Mouse (Mus musculus): ENCODE results near the gene 1700123O20Rik. TPM values are rescaled to one million over a fixed set of nuclear protein-coding genes. Genes with fewer than 3 reads are reported as not detected.
A peak's percentile ranks its signal among the peaks of the same experiment; 100 is the strongest.

The 1700123O20Rik gene
- polyA plus RNA-seq, 1 experiment from 2014 or later, result 90.2 TPM

GRCm38 (mm10) chr14:54712861-54713260 lies 26.8 kb downstream of the 1700123O20Rik start:
- Histone ChIP-seq H3K9ac (ENCODE audit: low read depth, low read length) (no peak overlapping the region), H3K4me1 (ENCODE audit: control insufficient read depth, insufficient read depth, low read length) (peaks cover 7% of the 10 kb centered on the region), H3K9me3 (ENCODE audit: control insufficient read depth, low read length) (no peaks in the 10 kb centered on the region), H3K27me3 (replicated peaks; ENCODE audit: control insufficient read depth, insufficient read depth, low read length) (no peaks in the 10 kb centered on the region), H3K4me2 (ENCODE audit: low read depth, low read length) (no peak overlapping the region), H3K4me3 (ENCODE audit: low read length) (no peak overlapping the region), H3K27ac (ENCODE audit: low read length) (no peak overlapping the region), H3K36me3 (ENCODE audit: control insufficient read depth, insufficient read depth, low read length) (no peaks in the 10 kb centered on the region)
- WGBS, result 67% methylated on average over 8 of the region's 8 CpGs
- ATAC-seq, result no peak

DNA sequence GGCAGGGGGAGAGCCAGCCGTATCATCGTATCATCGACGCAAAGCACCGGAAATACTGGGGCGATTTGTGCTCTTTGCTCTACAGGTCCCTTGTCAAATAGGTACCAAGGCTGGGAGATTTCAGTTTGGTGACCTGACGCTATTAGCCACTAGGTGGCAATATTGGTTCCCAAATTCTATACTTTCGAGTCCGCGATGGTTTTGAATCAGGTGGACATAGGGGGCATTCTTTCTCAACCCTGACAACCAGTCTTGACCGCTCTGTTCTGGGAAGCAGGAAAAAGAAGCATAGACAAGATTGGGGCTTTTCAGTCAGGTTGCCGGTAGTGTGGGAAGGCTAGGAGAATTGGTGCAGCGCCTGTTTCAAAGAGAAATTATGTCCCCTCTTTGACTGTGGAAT lies 28.1 kb downstream of the 1700123O20Rik start:
- ATAC-seq, result peak; percentile 56
- WGBS, result under 1% methylated on average over 13 of the region's 13 CpGs
- Histone ChIP-seq H3K27ac (ENCODE audit: low read length) (no peak overlapping the region), H3K9ac (ENCODE audit: low read depth, low read length) (no peak overlapping the region), H3K4me2 (ENCODE audit: low read depth, low read length) (peak overlapping the region; percentile 44), H3K9me3 (ENCODE audit: control insufficient read depth, low read length) (no peaks in the 10 kb centered on the region), H3K4me1 (ENCODE audit: control insufficient read depth, insufficient read depth, low read length) (peaks cover 7% of the 10 kb centered on the region), H3K36me3 (ENCODE audit: control insufficient read depth, insufficient read depth, low read length) (no peaks in the 10 kb centered on the region), H3K27me3 (replicated peaks; ENCODE audit: control insufficient read depth, insufficient read depth, low read length) (no peaks in the 10 kb centered on the region), H3K4me3 (ENCODE audit: low read length) (peak overlapping the region; percentile 28)

- H3K9ac ChIP-seq (ENCODE audit: low read depth, low read length), result peak overlapping the region; percentile 40
- H3K4me3 ChIP-seq (ENCODE audit: low read length), result peak overlapping the region; percentile 28
- ATAC-seq, result peak; percentile 78
- peak overlapping the region; percentile 46 for H3K27ac ChIP-seq (ENCODE audit: low read length)
- no peaks in the 10 kb centered on the region for H3K9me3 ChIP-seq (ENCODE audit: control insufficient read depth, low read length)
- H3K4me2 ChIP-seq (ENCODE audit: low read depth, low read length), result peak overlapping the region; percentile 44
- WGBS, result 2% methylated on average over 15 of the region's 15 CpGs
- H3K36me3 ChIP-seq (ENCODE audit: control insufficient read depth, insufficient read depth, low read length), result no peaks in the 10 kb centered on the region
- peaks cover 7% of the 10 kb centered on the region for H3K4me1 ChIP-seq (ENCODE audit: control insufficient read depth, insufficient read depth, low read length)
- H3K27me3 ChIP-seq (replicated peaks; ENCODE audit: control insufficient read depth, insufficient read depth, low read length), result no peaks in the 10 kb centered on the region
Observed at GRCm38 (mm10) chr14:54714617-54715081, 28.6 kb downstream of the 1700123O20Rik start.

DNA sequence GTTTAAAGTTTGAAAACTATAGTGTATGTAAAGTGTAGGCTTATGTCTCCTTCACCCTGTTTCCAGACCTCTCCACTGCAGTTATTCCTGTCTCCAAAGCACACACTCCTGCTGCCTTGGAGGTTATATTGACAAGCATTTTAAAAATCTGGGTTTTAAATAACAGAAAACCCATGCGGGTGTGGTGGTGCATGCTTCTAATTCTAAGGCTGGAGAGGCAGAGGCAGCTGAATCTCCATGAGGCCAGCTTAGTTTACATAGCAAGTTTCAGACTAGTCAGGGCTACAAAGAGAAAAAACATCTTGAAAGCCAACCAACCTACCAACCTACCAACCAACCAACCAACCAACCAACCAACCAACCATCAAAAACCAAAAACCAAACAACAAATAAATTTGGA lies 29.4 kb downstream of the 1700123O20Rik start:
- WGBS, result 57% methylated on average over 1 of the region's 1 CpGs
- Histone ChIP-seq H3K4me2 (ENCODE audit: low read depth, low read length) (peak overlapping the region; percentile 44; the same call in 1 of the 2 replicates), H3K4me1 (ENCODE audit: control insufficient read depth, insufficient read depth, low read length) (peaks cover 7% of the 10 kb centered on the region), H3K9me3 (ENCODE audit: control insufficient read depth, low read length) (no peaks in the 10 kb centered on the region), H3K27ac (ENCODE audit: low read length) (no peak overlapping the region; the same call in 1 of the 2 replicates), H3K9ac (ENCODE audit: low read depth, low read length) (no peak overlapping the region), H3K36me3 (ENCODE audit: control insufficient read depth, insufficient read depth, low read length) (no peaks in the 10 kb centered on the region), H3K4me3 (ENCODE audit: low read length) (no peak overlapping the region), H3K27me3 (replicated peaks; ENCODE audit: control insufficient read depth, insufficient read depth, low read length) (no peaks in the 10 kb centered on the region)
- no peak for ATAC-seq

DNA sequence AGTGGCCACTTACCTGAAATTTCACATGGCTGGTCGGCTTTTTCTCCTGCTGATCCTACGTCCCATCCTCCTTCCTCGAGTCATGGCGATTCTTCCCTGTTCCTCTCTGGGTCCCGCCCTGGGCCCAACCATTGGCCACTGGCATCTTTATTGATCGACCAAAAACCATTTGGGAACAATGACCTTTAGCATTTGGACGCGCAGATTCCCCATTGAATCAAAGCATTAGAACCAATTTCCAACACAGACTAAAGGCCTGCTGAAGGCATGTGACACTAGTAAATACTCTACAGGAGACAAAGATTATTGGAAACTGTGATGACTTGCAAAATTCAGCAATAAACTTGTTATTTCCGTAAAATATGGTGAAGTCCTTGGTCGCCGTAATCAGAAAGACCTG lies 34.0 kb downstream of the 1700123O20Rik start:
- no peak overlapping the region for H3K9ac ChIP-seq (ENCODE audit: low read depth, low read length)
- H3K27ac ChIP-seq (ENCODE audit: low read length), result no peak overlapping the region
- H3K36me3 ChIP-seq (ENCODE audit: control insufficient read depth, insufficient read depth, low read length), result 0 out of 2 replicates have a peak, but pooled peaks cover 8% of the 10 kb centered on the region
- H3K4me1 ChIP-seq (ENCODE audit: control insufficient read depth, insufficient read depth, low read length), result peaks cover 10% of the 10 kb centered on the region
- no peaks in the 10 kb centered on the region for H3K27me3 ChIP-seq (replicated peaks; ENCODE audit: control insufficient read depth, insufficient read depth, low read length)
- 91% methylated on average over 11 of the region's 11 CpGs for WGBS
- no peaks in the 10 kb centered on the region for H3K9me3 ChIP-seq (ENCODE audit: control insufficient read depth, low read length)
- no peak overlapping the region for H3K4me3 ChIP-seq (ENCODE audit: low read length)
- no peak for ATAC-seq
- H3K4me2 ChIP-seq (ENCODE audit: low read depth, low read length), result no peak overlapping the region

GRCm38 (mm10) chr14:54720654-54721350 lies 34.8 kb downstream of the 1700123O20Rik start:
- no peak for ATAC-seq
- 87% methylated on average over 7 of the region's 7 CpGs for WGBS
- 0 out of 2 replicates have a peak, but pooled peaks cover 8% of the 10 kb centered on the region for H3K36me3 ChIP-seq (ENCODE audit: control insufficient read depth, insufficient read depth, low read length)
- H3K27ac ChIP-seq (ENCODE audit: low read length), result no peak overlapping the region
- H3K4me2 ChIP-seq (ENCODE audit: low read depth, low read length), result no peak overlapping the region
- H3K9ac ChIP-seq (ENCODE audit: low read depth, low read length), result no peak overlapping the region
- no peaks in the 10 kb centered on the region for H3K9me3 ChIP-seq (ENCODE audit: control insufficient read depth, low read length)
- H3K4me3 ChIP-seq (ENCODE audit: low read length), result no peak overlapping the region
- peaks cover 10% of the 10 kb centered on the region for H3K4me1 ChIP-seq (ENCODE audit: control insufficient read depth, insufficient read depth, low read length)
- H3K27me3 ChIP-seq (replicated peaks; ENCODE audit: control insufficient read depth, insufficient read depth, low read length), result no peaks in the 10 kb centered on the region

DNA sequence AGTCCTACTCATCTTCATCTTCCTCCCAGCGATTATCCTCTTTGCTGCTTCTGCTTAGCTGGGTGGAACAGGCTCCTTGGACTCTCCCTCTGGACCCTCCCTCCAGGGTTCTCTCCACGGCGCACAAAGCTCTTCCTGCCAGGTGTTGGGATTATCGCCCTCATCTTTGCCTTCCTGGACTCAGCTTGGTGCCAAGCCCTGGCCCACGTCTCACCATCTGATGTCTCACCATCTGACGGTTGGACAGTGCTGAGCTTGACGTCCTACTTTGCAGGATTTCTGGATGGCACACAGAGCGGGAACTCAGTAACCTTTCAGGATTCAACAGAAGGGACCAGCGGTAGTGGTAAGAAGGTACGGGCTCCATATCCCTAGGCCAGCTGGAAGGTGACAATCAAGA lies 35.7 kb downstream of the 1700123O20Rik start:
- 86% methylated on average over 10 of the region's 10 CpGs for WGBS
- peaks cover 10% of the 10 kb centered on the region for H3K4me1 ChIP-seq (ENCODE audit: control insufficient read depth, insufficient read depth, low read length)
- no peak overlapping the region for H3K4me2 ChIP-seq (ENCODE audit: low read depth, low read length)
- no peak for ATAC-seq
- H3K36me3 ChIP-seq (ENCODE audit: control insufficient read depth, insufficient read depth, low read length), result 0 out of 2 replicates have a peak, but pooled peaks cover 8% of the 10 kb centered on the region
- no peak overlapping the region for H3K9ac ChIP-seq (ENCODE audit: low read depth, low read length)
- H3K27ac ChIP-seq (ENCODE audit: low read length), result no peak overlapping the region
- H3K4me3 ChIP-seq (ENCODE audit: low read length), result no peak overlapping the region
- H3K9me3 ChIP-seq (ENCODE audit: control insufficient read depth, low read length), result no peaks in the 10 kb centered on the region
- H3K27me3 ChIP-seq (replicated peaks; ENCODE audit: control insufficient read depth, insufficient read depth, low read length), result no peaks in the 10 kb centered on the region

DNA sequence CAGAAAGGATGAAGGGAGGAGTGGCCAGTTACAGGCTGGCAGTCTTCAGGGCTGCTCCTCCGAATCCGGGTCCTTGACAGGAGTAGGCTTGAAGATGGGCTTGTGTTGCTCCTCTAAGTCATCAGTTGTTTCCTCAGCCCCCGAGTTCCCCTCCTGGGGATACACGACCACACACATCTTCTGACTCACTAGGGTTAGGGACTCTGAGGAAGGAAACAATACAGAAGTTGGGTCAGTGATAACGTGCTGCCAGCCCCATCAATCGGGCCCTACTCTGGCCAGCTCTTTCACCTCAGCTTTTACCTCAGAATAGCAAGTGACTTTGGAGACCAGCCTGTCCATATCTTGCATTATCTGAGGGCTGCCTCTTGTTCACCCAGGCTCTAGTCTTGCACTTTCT lies 38.0 kb downstream of the 1700123O20Rik start:
- 79% methylated on average over 6 of the region's 6 CpGs for WGBS
- Histone ChIP-seq H3K4me3 (ENCODE audit: low read length) (no peak overlapping the region), H3K4me2 (ENCODE audit: low read depth, low read length) (no peak overlapping the region), H3K9ac (ENCODE audit: low read depth, low read length) (no peak overlapping the region), H3K4me1 (ENCODE audit: control insufficient read depth, insufficient read depth, low read length) (peaks cover 15% of the 10 kb centered on the region), H3K27me3 (replicated peaks; ENCODE audit: control insufficient read depth, insufficient read depth, low read length) (no peaks in the 10 kb centered on the region), H3K36me3 (ENCODE audit: control insufficient read depth, insufficient read depth, low read length) (0 out of 2 replicates have a peak, but pooled peaks cover 8% of the 10 kb centered on the region), H3K27ac (ENCODE audit: low read length) (no peak overlapping the region), H3K9me3 (ENCODE audit: control insufficient read depth, low read length) (no peaks in the 10 kb centered on the region)
- ATAC-seq, result peak; percentile 15; the same call in 1 of the 2 replicates

- H3K27me3 ChIP-seq (replicated peaks; ENCODE audit: control insufficient read depth, insufficient read depth, low read length), result no peaks in the 10 kb centered on the region
- peaks cover 15% of the 10 kb centered on the region for H3K4me1 ChIP-seq (ENCODE audit: control insufficient read depth, insufficient read depth, low read length)
- no peaks in the 10 kb centered on the region for H3K9me3 ChIP-seq (ENCODE audit: control insufficient read depth, low read length)
- H3K4me2 ChIP-seq (ENCODE audit: low read depth, low read length), result no peak overlapping the region
- H3K4me3 ChIP-seq (ENCODE audit: low read length), result no peak overlapping the region
- H3K9ac ChIP-seq (ENCODE audit: low read depth, low read length), result no peak overlapping the region
- no peak overlapping the region for H3K27ac ChIP-seq (ENCODE audit: low read length)
- WGBS, result 77% methylated on average over 5 of the region's 5 CpGs
- ATAC-seq, result no peak
- H3K36me3 ChIP-seq (ENCODE audit: control insufficient read depth, insufficient read depth, low read length), result 0 out of 2 replicates have a peak, but pooled peaks cover 8% of the 10 kb centered on the region
Observed at GRCm38 (mm10) chr14:54727565-54727964, 41.5 kb downstream of the 1700123O20Rik start.

All from intestine, embryonic 16.5 days (tissue).